Mouse (Mus musculus) limb, embryonic 11.5 days (tissue): ENCODE results near the gene Ppfibp1. TPM values are rescaled to one million over a fixed set of nuclear protein-coding genes. Genes with fewer than 3 reads are reported as not detected.

Source experiments
- ATAC-seq: fragments of 200-750 bp; cut with Nextera tagmentation; 2 replicates; pipeline ENCODE4 v1.8.0; 2017; ENCODE audit warnings: low read depth; ENCODE audit not compliant: insufficient number of reproducible peaks, low FRiP score, low TSS enrichment
- DNase-seq: peaks from one replicate; pipeline ENCODE4 v3.0.0-alpha.2; 2015; ENCODE audit warnings: low spot score
- H3K27ac ChIP-seq: fragments of 300-500 bp; sonication (generic); replicated peaks from 2 replicates; pipeline ENCODE4 v1.5.1; 2014; ENCODE audit warnings: low read depth, mild to moderate bottlenecking, low read length
- H3K27me3 ChIP-seq: fragments of 300-500 bp; sonication (generic); 2 replicates; pipeline ENCODE4 v1.6.1; 2014; ENCODE audit warnings: mild to moderate bottlenecking, low read length, mixed read lengths; ENCODE audit not compliant: control insufficient read depth, insufficient read depth
- H3K36me3 ChIP-seq: fragments of 300-500 bp; sonication (generic); 2 replicates; pipeline ENCODE4 v1.6.1; 2014; ENCODE audit warnings: mild to moderate bottlenecking, low read length, moderate library complexity, mixed read lengths; ENCODE audit not compliant: control insufficient read depth, insufficient read depth
- H3K4me1 ChIP-seq: fragments of 300-500 bp; sonication (generic); 2 replicates; pipeline ENCODE4 v1.6.1; 2014; ENCODE audit warnings: low read length, mixed read lengths; ENCODE audit not compliant: control insufficient read depth, insufficient read depth
- H3K4me2 ChIP-seq: fragments of 300-500 bp; sonication (generic); 2 replicates; pipeline ENCODE4 v1.6.1; 2014; ENCODE audit warnings: low read depth, mild to moderate bottlenecking, moderate library complexity; ENCODE audit not compliant: severe bottlenecking
- H3K4me3 ChIP-seq: fragments of 300-500 bp; sonication (generic); 2 replicates; pipeline ENCODE4 v1.5.1; 2014; ENCODE audit warnings: low read depth, low read length
- H3K9ac ChIP-seq: fragments of 300-500 bp; sonication (generic); 2 replicates; pipeline ENCODE4 v1.6.1; 2014; ENCODE audit warnings: mild to moderate bottlenecking, low read length
- H3K9me3 ChIP-seq: fragments of 300-500 bp; sonication (generic); 2 replicates; pipeline ENCODE4 v1.6.1; 2016; ENCODE audit warnings: low read length; ENCODE audit not compliant: control insufficient read depth
- WGBS: fragments of 180-500 bp; shearing (Covaris S2); extraction: QIAGEN DNeasy Blood & Tissue Kit; methylation state at CpG from one replicate; pipeline ENCODE4 v1.1.7; 2014; 5-methylcytosine and 5-hydroxymethylcytosine counted together
- polyA plus RNA-seq: library from polyadenylated mRNA; unstranded; fragments of >200 nt; fragmentation: Nextera tagmentation; extraction: Ambion mirVana; gene quantifications from 2 replicates; pipeline ENCODE4 v1.2.1, GENCODE M21; 2014

Gene Ppfibp1
- polyA plus RNA-seq, 1 experiment from 2014 or later: 44.4 TPM

DNA sequence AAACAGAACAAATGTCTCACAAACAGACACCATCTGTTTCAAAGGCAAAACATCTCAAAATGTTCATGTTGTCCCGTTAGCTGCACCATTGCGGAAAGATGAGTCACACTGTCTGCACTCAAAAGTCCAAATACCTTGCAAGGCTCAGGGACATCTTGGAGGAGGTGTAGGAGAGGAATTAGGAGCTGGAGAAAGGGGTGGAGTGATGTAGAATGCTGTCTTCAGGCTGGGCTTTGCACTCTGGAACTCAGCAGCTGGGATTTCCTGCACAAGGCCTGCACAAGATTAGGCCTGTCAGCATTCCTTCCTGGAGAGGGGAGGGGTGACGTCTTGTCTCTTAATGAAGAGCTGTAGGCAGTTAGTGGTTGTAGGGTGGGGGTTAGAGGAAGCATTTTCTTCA, 96.3 kb downstream of the Ppfibp1 start:
- WGBS: 66% methylated on average over 3 of the region's 3 CpGs
- peaks cover 4% of the 10 kb centered on the region for H3K4me1 ChIP-seq
- no peak overlapping the region for H3K4me2 ChIP-seq
- no peaks in the 10 kb centered on the region for H3K9me3 ChIP-seq
- H3K9ac ChIP-seq: no peak overlapping the region
- H3K27ac ChIP-seq: no peak overlapping the region
- no peaks in the 10 kb centered on the region for H3K27me3 ChIP-seq
- DNase-seq: no peak
- ATAC-seq: 0 out of 2 replicates have a peak, but pooled peaks have one; percentile 31
- no peaks in the 10 kb centered on the region for H3K36me3 ChIP-seq
- H3K4me3 ChIP-seq: no peak overlapping the region

DNA sequence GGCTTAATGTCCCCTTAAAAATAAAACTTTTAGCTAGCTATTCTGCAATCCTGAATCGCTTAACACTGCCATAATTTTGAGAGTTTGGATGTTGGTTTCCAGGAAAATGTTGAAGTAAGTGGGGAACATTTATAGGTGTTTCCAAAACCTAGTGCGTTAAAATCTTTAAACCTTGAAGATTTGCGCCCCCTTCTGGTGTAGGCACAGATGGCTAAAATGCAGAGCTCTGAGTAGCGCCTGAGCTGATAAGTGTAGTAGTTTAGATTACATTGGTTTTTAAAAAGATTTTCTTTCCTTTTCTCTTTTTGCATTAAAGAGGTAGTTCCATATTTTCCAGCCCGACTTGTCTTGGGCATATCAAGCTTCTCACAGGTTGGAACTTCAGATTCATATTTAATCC, 105.9 kb downstream of the Ppfibp1 start:
- WGBS: 43% methylated on average over 5 of the region's 5 CpGs
- no peak overlapping the region for H3K27ac ChIP-seq
- no peak for ATAC-seq

DNA sequence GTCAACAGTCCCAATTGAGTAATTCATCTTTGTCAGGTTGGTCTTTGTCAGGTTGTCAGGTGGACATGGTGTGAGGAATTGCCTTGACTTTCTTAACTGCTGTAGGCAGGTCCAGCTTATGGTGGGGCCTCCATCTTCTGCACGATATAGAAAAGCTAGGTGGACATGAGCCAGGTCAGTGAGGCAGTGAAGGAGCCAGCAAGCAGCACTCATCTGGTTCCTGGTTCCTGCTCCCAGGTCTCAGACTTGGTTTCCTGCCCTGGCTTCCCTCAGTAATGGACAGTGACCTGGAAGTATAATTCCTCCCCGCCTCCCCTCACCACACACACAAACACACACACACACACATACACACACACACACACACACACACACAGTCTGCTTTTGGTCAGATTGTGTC, 107.1 kb downstream of the Ppfibp1 start:
- no peak overlapping the region for H3K4me2 ChIP-seq
- 95% methylated on average over 2 of the region's 2 CpGs for WGBS
- DNase-seq (no peak), ATAC-seq (no peak)
- no peak overlapping the region for H3K9ac ChIP-seq
- no peak overlapping the region for H3K27ac ChIP-seq
- no peaks in the 10 kb centered on the region for H3K9me3 ChIP-seq
- no peaks in the 10 kb centered on the region for H3K27me3 ChIP-seq
- no peaks in the 10 kb centered on the region; the same call in 1 of the 2 replicates for H3K36me3 ChIP-seq
- H3K4me1 ChIP-seq: no peaks in the 10 kb centered on the region
- no peak overlapping the region for H3K4me3 ChIP-seq

More for the DNA sequence above, 105.9 kb downstream of the Ppfibp1 start:
- no peak overlapping the region for H3K4me2 ChIP-seq
- H3K4me1 ChIP-seq: no peaks in the 10 kb centered on the region
- H3K9me3 ChIP-seq: no peaks in the 10 kb centered on the region
- no peak overlapping the region for H3K9ac ChIP-seq
- H3K36me3 ChIP-seq: no peaks in the 10 kb centered on the region; the same call in 1 of the 2 replicates
- no peak overlapping the region for H3K4me3 ChIP-seq
- no peaks in the 10 kb centered on the region for H3K27me3 ChIP-seq
- DNase-seq: peak; percentile 69

DNA sequence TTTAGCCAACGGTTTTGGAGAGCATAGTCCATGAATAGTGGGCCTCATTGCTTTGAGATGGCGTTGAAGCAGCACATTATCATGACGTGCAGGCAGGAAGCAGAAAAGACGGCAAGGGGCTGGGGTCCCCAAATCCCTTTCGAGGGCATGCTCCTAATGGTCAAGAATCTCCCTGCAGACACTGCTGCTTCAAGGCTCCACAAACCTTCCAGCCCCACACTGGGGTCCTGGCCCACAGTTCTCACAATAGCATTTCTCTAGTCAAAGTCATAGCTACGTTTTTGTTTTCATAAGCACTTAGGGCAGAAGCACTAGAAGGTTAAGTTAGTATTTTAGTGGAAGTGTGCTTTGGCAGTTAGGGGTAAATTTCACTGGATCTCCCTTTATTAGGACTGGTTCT, 107.6 kb downstream of the Ppfibp1 start:
- Histone ChIP-seq H3K27me3 (no peaks in the 10 kb centered on the region), H3K4me1 (no peaks in the 10 kb centered on the region), H3K4me2 (no peak overlapping the region), H3K27ac (no peak overlapping the region), H3K36me3 (no peaks in the 10 kb centered on the region; the same call in 1 of the 2 replicates), H3K4me3 (no peak overlapping the region), H3K9ac (no peak overlapping the region), H3K9me3 (no peaks in the 10 kb centered on the region)
- no peak for DNase-seq
- WGBS: 90% methylated on average over 6 of the region's 6 CpGs
- no peak for ATAC-seq

DNA sequence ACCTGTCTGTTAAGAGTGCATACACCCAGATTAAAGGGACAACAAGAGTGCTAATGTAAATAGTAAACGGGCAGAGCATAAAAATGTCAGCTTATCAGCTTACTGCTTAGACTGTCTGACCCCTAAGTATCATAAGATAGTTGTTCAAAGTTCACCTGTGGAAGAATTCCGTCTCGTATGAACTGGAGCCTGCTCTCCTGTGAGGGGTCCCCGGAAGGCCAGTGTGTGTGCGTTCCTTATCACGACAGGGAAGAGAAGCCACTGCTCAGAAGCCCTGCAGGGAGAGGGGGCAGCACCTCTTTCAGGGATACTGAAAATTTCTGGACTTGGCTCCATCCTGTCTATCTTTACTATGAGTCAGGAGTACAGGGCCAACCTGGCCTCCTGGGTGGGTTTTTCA, 108.7 kb downstream of the Ppfibp1 start:
- Histone ChIP-seq H3K4me2 (no peak overlapping the region), H3K4me1 (no peaks in the 10 kb centered on the region), H3K4me3 (no peak overlapping the region), H3K9ac (no peak overlapping the region), H3K27ac (no peak overlapping the region), H3K9me3 (no peaks in the 10 kb centered on the region), H3K36me3 (no peaks in the 10 kb centered on the region; the same call in 1 of the 2 replicates), H3K27me3 (no peaks in the 10 kb centered on the region)
- WGBS: 94% methylated on average over 6 of the region's 6 CpGs
- no peak for DNase-seq
- no peak for ATAC-seq

DNA sequence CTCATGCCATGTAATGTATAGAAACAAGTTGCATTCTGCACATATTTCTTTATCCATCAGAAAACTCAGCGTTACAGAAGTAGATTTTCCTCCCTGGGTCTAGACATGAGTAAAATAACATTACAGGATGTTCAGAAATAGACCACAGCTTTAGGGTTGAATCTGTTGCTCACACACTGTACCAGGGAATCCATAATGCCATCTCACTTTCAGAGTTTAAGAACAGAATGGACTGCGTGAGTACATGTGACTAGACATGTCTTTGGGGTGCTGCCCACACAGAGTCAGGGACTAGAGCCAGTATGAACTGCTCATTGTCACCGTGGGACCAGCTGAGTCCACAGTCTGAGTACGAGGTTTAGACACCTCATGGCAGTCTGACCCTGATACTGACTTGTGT, 110.4 kb downstream of the Ppfibp1 start:
- WGBS: 90% methylated on average over 4 of the region's 4 CpGs
- Histone ChIP-seq H3K4me2 (no peak overlapping the region), H3K27me3 (no peaks in the 10 kb centered on the region), H3K9ac (no peak overlapping the region), H3K36me3 (no peaks in the 10 kb centered on the region; the same call in 1 of the 2 replicates), H3K4me3 (no peak overlapping the region), H3K27ac (no peak overlapping the region), H3K4me1 (no peaks in the 10 kb centered on the region), H3K9me3 (no peaks in the 10 kb centered on the region)
- ATAC-seq (no peak), DNase-seq (no peak)

DNA sequence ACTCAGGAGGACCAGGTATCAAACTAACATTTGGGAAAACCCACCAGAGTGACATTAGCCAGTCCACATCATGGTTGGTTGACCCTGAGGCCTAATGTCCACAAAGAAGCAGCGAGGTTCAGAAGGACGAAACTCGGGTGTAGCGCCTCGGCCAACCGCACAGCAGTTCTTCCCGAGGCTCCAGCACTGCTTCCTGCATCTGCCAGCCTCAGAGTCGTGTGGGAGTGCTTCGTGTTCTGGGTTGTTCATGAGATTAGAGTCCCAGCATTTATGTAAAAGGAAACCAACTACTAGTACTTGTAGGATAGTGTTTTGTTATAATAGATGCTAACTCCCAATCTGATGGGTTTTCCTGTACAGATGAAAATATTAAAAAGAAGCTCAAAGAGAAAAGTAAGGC, 111.0 kb downstream of the Ppfibp1 start:
- H3K9ac ChIP-seq: no peak overlapping the region
- H3K4me2 ChIP-seq: no peak overlapping the region
- no peaks in the 10 kb centered on the region for H3K4me1 ChIP-seq
- no peaks in the 10 kb centered on the region; the same call in 1 of the 2 replicates for H3K36me3 ChIP-seq
- DNase-seq (no peak), ATAC-seq (no peak)
- WGBS: 91% methylated on average over 9 of the region's 9 CpGs
- no peaks in the 10 kb centered on the region for H3K27me3 ChIP-seq
- no peak overlapping the region for H3K4me3 ChIP-seq
- H3K9me3 ChIP-seq: no peaks in the 10 kb centered on the region
- H3K27ac ChIP-seq: no peak overlapping the region

DNA sequence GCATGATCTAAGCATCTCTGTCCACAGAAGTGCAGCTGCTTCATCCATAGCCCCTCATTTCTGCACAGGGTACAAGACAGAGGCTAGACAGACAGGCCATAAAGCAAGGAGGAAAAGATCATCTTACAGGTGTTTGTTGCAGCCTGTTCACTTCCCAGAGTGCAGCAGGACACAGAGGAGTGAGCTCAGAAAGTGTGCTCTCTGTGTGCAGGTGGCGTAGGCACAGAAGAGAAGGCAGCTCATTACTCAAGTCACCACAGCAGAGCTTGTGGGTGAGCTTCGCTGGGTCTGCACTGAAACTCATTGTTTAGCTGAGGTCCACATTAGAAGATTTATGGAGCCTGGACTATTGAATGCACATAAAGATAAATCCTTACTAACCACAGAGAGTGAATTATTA, 111.5 kb downstream of the Ppfibp1 start:
- ATAC-seq (no peak), DNase-seq (no peak)
- Histone ChIP-seq H3K4me1 (no peaks in the 10 kb centered on the region), H3K9me3 (no peaks in the 10 kb centered on the region), H3K27ac (no peak overlapping the region), H3K4me3 (no peak overlapping the region), H3K27me3 (no peaks in the 10 kb centered on the region), H3K9ac (no peak overlapping the region), H3K36me3 (no peaks in the 10 kb centered on the region; the same call in 1 of the 2 replicates), H3K4me2 (no peak overlapping the region)
- WGBS: 63% methylated on average over 2 of the region's 2 CpGs

DNA sequence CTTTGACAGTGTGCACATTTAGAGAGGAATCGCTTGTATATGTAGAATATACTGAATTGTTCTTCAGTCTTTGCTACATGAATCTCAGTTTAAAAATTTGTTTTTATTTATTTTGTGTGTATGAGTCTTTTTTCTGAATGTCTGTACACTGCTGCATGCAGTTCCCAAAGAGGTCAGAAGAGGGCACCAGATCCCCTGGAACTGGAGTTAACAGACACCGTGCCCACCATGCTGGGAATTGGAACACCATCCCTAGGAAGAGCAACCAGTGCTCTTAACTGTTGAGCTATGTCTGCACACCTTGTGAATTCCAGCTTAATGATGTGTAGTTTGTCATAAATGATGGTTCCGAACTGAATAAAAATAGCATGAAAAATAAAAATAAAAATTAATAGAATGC, 119.9 kb downstream of the Ppfibp1 start:
- no peak overlapping the region for H3K4me3 ChIP-seq
- H3K27ac ChIP-seq: no peak overlapping the region
- WGBS: 60% methylated on average over 3 of the region's 3 CpGs
- ATAC-seq: no peak
- H3K9ac ChIP-seq: no peak overlapping the region
- no peak overlapping the region for H3K4me2 ChIP-seq
- H3K36me3 ChIP-seq: no peaks in the 10 kb centered on the region
- H3K9me3 ChIP-seq: no peaks in the 10 kb centered on the region
- DNase-seq: peak; percentile 80
- no peaks in the 10 kb centered on the region for H3K4me1 ChIP-seq
- no peaks in the 10 kb centered on the region for H3K27me3 ChIP-seq
